Mouse (Mus musculus) gastrocnemius, postnatal 10 days (tissue): Measurements from ENCODE around the gene Aebp2. TPM values are rescaled to one million over a fixed set of nuclear protein-coding genes. Genes with fewer than 3 reads are reported as not detected.

Experiments
- DNase-seq: peaks from one replicate; pipeline ENCODE4 v3.0.0; 2021; ENCODE audit warnings: mixed read lengths
- total RNA-seq, 2 experiments: library from RNA; stranded (reverse); gene quantifications; 2 replicates each; pipeline ENCODE4 v1.2.3; 2021

Aebp2 gene
- total RNA-seq, 2 experiments from 2014 or later: 38.6 to 45.2 TPM

DNA sequence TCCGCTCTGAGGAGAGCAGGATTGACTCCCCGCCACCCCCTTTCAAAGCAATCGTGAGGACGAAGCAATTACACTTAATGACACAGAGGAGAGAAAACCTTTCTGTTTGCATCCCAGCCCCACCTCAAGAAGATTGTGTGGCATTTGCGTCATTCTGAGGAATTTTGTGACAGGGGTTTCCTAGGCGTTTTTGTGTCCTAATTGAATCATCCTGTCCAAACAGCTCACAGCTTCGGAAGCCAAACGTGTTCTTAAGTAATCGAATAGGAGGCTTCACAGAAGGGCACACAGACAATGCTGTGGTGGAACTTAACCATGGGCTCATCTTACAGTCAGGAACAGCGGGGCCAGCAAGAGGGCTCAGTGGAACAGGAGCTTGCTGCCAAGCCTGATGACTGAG, 15.9 kb upstream of the Aebp2 start:
- DNase-seq: no peak

GRCm38 (mm10) chr6:140608666-140609065, 13.8 kb upstream of the Aebp2 start:
- DNase-seq: no peak

GRCm38 (mm10) chr6:140609533-140609932, 12.9 kb upstream of the Aebp2 start:
- DNase-seq: no peak

- no peak for DNase-seq
Observed at GRCm38 (mm10) chr6:140610117-140610516, 12.3 kb upstream of the Aebp2 start.

GRCm38 (mm10) chr6:140611282-140611681, 11.2 kb upstream of the Aebp2 start:
- no peak for DNase-seq

GRCm38 (mm10) chr6:140611893-140612473, 10.5 kb upstream of the Aebp2 start:
- no peak for DNase-seq

DNA sequence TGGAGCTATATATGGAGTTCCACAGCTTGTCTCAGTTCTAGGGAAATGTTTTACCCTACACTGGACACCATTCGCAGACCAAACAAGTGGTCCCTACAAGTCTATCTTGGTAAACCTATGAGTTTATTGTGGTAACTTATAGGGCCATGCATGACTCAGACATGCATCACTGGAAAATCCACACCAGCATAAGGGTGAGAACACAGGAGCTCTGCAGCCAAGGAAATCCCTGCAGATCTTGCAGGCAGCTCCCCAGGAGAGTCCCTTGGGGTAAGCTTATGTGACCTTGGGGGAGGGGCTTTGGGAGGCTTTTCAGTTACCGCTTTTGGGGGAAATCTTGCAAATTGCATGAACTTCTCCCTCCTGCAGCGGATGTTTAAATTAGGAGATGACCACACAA, 8.6 kb upstream of the Aebp2 start:
- DNase-seq: no peak

DNA sequence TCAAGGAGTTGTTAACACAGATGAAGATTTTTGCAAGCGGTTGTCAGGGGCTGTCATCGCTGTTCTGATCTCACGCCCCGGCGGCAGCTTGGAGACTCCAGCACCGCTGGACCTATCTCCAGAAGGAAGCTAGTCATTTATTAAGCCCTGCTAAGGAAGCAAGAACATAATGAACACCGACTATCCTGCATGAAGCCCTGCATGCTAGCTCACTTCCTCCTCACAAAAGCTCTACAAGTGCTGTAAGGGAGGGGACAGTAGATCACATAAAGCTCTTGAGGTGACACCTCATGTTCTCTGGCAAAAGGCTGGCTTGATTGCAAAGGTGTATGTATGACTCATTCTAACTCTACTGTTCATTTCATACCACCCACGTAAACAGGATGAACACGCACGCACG, 7.8 kb upstream of the Aebp2 start:
- no peak for DNase-seq

DNA sequence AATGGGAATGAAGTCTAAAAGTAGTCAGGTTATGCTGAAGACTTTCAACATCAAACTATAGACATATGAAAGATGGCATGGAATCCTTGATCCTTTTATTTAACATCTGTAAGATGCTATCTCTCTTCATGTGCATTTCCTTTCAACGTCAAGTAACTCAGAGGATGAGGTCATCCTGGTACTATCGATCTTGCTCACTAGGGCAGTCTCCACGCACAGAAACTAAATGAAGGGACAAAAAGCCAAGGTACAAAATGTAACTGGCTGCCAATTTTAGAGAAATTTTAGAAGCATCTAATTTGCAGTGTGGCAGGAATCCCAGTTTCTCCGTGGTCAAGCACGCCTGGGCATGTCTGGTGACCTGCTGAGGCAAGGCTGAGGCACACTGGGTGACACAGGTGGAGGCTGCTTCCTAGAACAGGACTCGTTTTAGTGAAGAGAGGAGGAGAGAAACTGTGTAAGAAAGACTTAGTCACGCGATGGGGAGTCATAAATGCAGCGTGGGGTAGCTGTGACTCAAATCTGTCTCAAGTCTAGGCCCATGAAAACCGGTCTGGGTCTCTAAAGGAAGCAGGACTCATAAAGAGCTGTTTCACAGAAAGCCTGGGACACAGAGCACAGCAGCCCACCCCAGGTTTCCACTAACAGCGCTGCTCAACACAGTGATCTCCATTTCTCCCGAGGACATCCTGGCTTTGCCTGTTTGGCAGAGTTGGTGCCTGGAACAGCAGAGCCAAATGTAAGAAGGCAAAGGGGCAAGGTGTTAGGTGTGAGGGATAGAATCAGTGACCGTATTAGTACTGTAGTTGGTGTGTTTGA, 1.7 kb upstream of the Aebp2 start:
- DNase-seq: no peak

DNA sequence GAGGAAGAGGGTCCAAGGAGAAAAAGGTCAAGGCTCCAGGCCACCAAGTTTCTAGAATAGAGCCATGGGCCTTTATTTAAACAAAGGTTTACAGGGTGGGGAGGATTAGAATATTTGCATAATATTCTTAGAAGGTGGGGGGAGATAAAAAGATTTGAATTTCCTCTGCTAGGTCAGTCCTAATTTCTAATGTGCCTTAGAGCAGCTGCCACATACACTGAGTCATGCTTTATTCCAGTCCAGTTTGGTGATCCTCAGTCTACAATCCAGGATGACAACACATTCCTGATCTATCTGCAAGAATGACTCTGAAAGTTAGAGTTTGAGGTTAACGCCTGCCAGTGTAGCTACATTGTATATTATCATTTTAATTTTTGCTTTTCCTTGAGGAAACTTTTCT, 841 bp upstream of the Aebp2 start:
- DNase-seq: no peak

DNA sequence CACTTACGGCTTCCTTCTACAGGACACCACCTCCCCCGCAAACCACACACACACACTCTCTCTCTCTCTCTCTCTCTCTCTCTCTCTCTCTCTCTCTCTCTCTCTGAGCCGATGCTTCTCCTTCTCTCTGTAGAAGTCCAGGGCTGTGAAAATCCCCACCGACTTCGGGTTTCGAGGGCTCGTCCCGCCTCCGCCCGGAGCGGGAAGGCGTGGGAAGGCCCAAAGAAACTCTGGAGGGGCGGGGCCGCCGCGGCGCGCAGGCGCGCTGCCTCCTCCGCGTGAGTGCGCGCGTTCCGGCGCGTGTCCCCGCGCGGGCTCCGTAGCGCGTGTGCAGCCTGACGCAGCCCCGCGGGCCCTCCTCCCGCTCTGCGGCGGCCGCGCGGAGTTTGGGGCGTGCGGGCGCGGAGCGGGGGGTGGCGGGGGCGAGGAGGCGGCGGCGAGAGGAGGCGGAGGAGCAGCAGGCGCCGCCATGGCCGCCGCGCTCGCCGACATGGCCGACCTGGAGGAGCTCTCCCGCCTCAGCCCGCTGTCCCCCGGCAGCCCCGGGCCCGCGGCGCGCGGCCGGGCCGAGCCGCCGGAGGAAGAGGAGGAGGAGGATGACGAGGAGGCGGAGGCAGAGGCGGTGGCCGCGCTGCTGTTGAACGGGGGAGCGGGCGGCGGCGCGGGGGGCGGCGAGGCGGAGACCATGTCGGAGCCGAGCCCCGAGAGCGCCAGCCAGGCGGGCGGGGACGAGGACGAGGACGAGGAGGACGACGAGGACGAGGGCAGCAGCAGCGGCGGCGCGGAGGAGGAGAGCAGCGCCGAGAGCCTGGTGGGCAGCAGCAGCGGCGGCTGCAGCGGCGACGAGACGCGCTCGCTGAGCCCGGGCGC, 998 bp downstream of the Aebp2 start:
- DNase-seq: peak; percentile 95

DNA sequence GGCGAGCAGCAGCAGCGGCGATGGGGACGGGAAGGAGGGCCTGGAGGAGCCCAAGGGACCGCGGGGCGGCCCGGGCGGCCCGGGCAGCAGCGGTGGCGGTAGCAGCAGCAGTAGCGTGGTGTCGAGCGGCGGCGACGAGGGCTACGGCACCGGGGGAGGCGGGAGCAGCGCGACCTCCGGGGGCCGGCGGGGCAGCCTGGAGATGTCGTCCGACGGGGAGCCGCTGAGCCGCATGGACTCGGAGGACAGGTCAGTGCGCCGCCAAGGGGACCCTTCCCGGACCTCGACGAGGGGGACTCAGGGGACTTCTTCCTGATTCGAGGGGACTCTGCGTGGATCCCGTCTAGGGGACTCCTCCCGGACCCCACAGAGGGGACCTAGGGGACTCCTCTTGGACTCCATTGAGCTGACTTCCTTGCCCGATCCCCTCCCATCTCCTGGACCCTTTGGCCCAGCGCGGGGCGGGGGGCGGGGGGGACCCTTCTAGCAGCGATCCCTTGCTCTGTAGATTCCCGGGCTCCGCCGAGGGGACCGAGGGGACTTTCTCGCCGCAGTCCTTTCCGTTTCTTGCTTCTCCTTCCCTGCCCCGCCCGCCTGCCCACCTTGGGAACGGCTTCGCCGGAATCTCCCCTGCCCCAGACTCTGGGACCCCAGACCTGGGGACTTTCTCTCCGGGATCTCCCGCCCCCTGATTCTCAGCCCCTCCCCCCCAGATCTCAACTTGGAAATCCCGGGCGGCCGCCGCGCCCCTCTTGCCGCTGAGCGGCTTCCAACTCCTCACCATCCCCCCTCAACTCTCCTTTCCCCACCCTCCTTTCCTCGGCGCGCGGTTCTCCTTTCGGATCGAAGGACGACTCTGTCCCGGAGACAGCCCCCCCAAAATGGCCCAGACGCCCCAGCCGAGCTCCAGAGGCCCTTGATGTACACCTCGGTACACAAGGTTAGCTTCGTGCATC, 1.9 kb downstream of the Aebp2 start:
- DNase-seq: peak; percentile 53

DNA sequence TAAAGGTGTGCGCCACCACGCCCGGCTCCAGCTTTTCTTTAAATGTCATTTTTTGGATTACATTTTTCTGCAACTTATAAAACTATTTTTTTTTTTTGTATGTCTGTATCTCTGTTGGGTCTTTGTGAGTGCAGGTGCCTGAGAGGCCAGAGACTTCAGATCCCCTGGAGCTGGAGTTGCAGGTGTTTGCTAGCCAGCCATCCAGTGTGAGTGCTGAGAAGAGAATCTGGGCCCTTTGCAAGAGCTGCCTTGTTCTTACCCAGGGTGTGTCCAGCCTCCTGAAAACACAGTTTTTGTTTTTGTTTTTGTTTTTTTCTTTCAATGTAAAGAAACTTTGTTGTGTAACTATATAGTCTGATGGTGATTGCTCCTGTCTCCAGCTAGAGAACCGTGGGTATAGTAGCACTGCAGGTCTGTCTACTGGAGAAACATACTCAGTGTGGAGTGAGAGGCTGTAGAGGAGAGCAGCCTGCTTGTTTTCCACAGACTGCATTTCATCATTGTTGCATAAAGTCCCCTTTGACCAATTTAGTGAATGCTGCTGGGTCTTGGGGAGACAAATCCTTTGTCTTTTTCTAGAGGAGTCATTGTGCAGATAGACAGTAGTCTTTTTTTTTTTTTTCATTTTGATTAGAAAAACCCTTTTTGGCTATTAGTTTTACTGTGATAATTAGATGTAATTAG, 6.9 kb downstream of the Aebp2 start:
- DNase-seq: no peak

- no peak for DNase-seq
Observed at GRCm38 (mm10) chr6:140630306-140630705, 7.8 kb downstream of the Aebp2 start.

DNA sequence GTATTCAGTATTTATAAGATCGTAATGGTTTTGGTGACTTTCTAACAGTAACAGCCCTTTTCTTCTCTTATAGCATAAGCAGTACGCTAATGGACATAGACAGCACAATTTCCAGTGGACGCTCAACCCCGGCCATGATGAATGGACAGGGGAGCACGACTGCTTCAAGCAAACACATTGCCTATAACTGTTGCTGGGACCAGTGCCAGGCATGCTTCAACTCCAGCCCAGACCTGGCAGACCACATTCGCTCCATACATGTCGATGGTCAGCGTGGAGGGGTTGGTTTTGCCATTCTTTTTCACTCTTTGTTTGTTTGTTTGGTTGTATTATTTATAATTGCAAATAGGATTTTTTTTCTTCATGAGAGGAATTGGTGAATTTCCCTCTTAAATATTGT, 11.2 kb downstream of the Aebp2 start:
- DNase-seq: no peak

- DNase-seq: no peak
Observed at GRCm38 (mm10) chr6:140636290-140636689, 13.8 kb downstream of the Aebp2 start.

DNA sequence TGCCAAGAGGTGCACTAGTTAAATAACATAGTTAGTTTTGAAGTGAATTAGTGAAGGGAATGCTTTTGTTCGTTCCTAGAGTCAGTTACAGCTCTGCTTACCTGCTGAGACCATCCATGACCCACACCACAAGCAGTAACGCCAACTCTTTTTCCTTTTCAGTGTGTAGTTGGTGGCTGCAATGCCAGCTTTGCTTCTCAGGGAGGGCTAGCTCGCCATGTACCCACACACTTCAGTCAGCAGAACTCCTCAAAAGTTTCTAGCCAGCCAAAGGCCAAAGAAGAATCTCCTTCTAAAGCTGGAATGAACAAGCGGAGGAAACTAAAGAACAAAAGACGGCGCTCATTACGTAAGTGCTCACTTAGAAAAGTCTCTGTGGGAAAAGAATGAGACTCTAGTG, 19.5 kb downstream of the Aebp2 start:
- no peak for DNase-seq

DNA sequence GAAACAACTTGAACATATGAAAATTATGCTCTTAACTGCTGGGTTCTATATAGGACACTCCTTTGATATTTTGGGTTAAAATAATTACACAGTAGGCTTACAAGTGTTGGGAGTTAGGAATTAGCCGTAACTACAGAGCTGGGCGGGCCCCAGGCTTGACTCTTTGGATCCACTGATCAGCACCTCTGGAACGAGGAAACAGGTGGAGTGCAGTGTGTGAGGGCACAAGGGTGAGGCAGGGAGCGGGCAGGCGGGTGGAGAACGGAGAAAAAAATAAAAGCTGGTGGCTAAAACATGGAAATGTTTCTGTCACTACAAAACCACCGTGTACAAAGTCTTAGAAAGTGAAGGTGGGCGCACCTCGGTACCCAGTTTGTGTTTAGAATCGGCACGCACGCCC, 20.2 kb downstream of the Aebp2 start:
- no peak for DNase-seq

- no peak for DNase-seq
Observed at GRCm38 (mm10) chr6:140645931-140646330, 23.5 kb downstream of the Aebp2 start.

GRCm38 (mm10) chr6:140646892-140647291, 24.4 kb downstream of the Aebp2 start:
- no peak for DNase-seq

- DNase-seq: no peak
Observed at GRCm38 (mm10) chr6:140649812-140650211, 27.3 kb downstream of the Aebp2 start.
